Mouse (Mus musculus) intestine, embryonic 16.5 days (tissue): Measurements from ENCODE around the gene Dgka. TPM values are rescaled to one million over a fixed set of nuclear protein-coding genes. Genes with fewer than 3 reads are reported as not detected.

Source experiments
- ATAC-seq: fragments of 200-750 bp; cut with Nextera tagmentation; 2 replicates; pipeline ENCODE4 v1.8.0; 2017; ENCODE audit warnings: moderate TSS enrichment, moderate library complexity
- H3K27ac ChIP-seq: fragments of 300-500 bp; sonication (generic); 2 replicates; pipeline ENCODE4 v1.5.1; 2014; ENCODE audit warnings: mild to moderate bottlenecking, low read length
- H3K27me3 ChIP-seq: fragments of 300-500 bp; sonication (generic); replicated peaks from 2 replicates; pipeline ENCODE4 v1.6.1; 2014; ENCODE audit warnings: low read length, control low read depth, mixed read lengths; ENCODE audit not compliant: control insufficient read depth, insufficient read depth
- H3K36me3 ChIP-seq: fragments of 300-500 bp; sonication (generic); 2 replicates; pipeline ENCODE4 v1.6.1; 2014; ENCODE audit warnings: low read length, control low read depth; ENCODE audit not compliant: control insufficient read depth, insufficient read depth
- H3K4me1 ChIP-seq: fragments of 300-500 bp; sonication (generic); 2 replicates; pipeline ENCODE4 v1.6.1; 2014; ENCODE audit warnings: low read length, control low read depth, mixed read lengths; ENCODE audit not compliant: control insufficient read depth, insufficient read depth
- H3K4me2 ChIP-seq: fragments of 300-500 bp; sonication (generic); 2 replicates; pipeline ENCODE4 v1.6.1; 2014; ENCODE audit warnings: low read depth, low read length, control low read depth
- H3K4me3 ChIP-seq: fragments of 300-500 bp; sonication (generic); 2 replicates; pipeline ENCODE4 v1.5.1; 2014; ENCODE audit warnings: mild to moderate bottlenecking, low read length
- H3K9ac ChIP-seq: fragments of 300-500 bp; sonication (generic); 2 replicates; pipeline ENCODE4 v1.6.1; 2014; ENCODE audit warnings: low read depth, low read length
- H3K9me3 ChIP-seq: fragments of 300-500 bp; sonication (generic); 2 replicates; pipeline ENCODE4 v1.6.1; 2016; ENCODE audit warnings: low read length, control low read depth; ENCODE audit not compliant: control insufficient read depth
- WGBS: fragments of 180-500 bp; shearing (Covaris S2); extraction: QIAGEN DNeasy Blood & Tissue Kit; methylation state at CpG from one replicate; pipeline ENCODE4 v1.1.7; 2014; 5-methylcytosine and 5-hydroxymethylcytosine counted together
- polyA plus RNA-seq: library from polyadenylated mRNA; unstranded; fragments of >200 nt; fragmentation: Nextera tagmentation; extraction: Ambion mirVana; gene quantifications from 2 replicates; pipeline ENCODE4 v1.2.1, GENCODE M21; 2015

Gene Dgka
- polyA plus RNA-seq, 1 experiment from 2014 or later, result 7.9 TPM

DNA sequence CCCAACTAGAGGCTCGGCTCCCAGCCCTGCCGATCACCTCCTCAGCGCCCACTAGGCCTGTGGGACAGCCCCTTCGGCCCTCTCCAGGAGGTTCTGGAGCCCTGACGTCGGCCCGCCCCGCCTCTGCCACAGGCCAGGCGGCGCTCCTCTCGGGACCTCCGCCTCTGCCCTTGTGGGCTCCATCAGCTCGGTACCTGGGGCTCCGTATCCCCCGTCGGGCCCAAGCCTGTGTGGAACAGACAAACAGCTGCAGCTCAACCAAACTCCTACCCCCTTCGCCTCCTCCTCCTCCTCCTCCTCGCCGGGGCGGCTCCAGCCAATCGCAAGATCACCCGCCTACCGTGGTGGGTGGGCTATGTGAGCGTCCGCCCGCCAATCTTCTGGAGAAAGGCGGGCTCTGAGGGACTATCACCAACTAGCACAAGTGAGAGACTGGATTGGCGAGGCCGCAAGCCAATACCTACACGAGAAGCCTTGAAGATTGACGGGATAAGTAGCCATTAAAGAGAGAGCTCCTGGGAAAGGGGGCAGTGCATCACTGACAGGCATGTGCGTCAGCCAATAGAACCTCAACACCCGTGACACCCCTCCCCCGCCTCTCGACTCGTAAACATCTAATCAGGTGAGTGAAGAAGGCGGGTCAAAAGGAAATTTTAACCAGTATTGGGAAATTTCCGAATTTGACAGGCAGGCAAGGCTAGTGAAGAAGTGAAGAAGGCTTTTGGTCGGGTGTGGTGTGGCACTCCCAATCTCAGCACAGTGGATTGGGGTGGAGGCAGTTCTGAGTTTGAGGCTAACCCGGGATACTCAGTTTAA is 48.5 kb downstream of the Dgka start, which contains the start of gene Rab5b:
TSS of gene Rab5b (minus strand) at position 273 of the 816 bp plus-strand sequence.
- H3K9me3 ChIP-seq, result no peaks in the 10 kb centered on the region
- ATAC-seq, result peak; percentile 99
- H3K27me3 ChIP-seq, result no peaks in the 10 kb centered on the region
- H3K27ac ChIP-seq, result peak within 1 kb of the TSS; percentile 92
- peaks cover 3% of the 10 kb centered on the region; the same call in 1 of the 2 replicates for H3K36me3 ChIP-seq
- peak within 1 kb of the TSS; percentile 83 for H3K4me3 ChIP-seq
- under 1% methylated on average over 40 of the region's 40 CpGs for WGBS
- peaks cover 10% of the 10 kb centered on the region for H3K4me1 ChIP-seq
- peak within 1 kb of the TSS; percentile 59 for H3K4me2 ChIP-seq
- peak within 1 kb of the TSS; percentile 85 for H3K9ac ChIP-seq

DNA sequence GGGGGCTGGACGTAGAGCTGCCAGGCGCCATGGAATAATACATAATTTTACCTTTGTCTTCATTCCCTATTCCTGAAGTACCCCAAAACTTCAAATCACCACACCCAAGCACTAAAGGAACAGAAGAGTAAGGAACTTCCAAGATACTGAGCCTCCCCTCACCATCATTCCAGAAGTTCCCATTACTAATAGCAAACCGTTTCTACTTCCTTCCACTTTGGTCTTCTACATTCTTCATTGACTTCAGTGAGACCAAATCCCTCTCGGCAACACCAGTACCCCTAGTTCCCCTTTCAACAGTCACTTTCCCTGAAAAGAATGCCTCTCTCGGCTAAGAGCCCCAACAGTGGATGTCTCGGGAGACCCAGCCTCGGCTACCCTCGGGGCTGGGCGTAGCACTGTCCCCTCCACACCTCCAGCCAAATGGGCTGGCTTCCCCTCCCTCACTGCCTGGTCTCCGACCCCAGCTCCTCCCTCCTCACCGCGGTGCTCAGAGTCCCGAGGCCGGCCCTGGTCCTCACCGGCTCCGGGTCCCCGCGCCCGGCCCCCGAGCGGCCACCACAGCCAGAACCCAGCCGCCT is 49.2 kb downstream of the Dgka start:
- Histone ChIP-seq H3K4me1 (peaks cover 10% of the 10 kb centered on the region), H3K9ac (peak overlapping the region; percentile 85), H3K27ac (peak overlapping the region; percentile 92), H3K4me2 (peak overlapping the region; percentile 48), H3K36me3 (peaks cover 3% of the 10 kb centered on the region; the same call in 1 of the 2 replicates), H3K27me3 (no peaks in the 10 kb centered on the region), H3K9me3 (no peaks in the 10 kb centered on the region), H3K4me3 (peak overlapping the region; percentile 83)
- no peak for ATAC-seq
- under 1% methylated on average over 22 of the region's 22 CpGs for WGBS

DNA sequence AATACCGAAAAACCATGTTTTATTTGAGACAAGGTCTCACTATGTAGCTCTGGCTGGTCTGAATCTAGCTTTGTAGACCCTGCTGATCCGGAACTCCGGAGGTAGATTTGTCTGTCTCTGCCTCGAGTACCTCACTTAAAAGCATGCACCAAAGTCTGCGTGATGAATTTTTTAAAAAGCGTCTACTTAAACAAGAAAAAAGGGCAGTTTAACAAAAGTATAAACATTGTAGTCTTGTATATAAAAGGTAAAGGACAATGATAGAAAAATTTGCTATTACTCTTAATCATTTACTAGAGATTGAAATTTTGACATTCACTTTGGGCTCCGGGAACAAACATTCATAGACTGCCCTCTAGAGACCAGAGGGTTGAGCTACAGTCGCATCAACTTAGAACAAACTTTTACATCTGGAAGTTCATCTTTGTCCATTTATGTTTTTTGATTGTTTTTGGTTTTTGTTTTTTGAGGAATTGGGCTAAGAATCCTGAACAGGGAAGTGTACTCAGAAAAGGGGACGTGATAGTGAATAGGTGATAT is 70.1 kb downstream of the Dgka start:
- ATAC-seq, result no peak
- Histone ChIP-seq H3K9me3 (no peaks in the 10 kb centered on the region), H3K9ac (peak overlapping the region; percentile 72), H3K4me1 (peaks cover 8% of the 10 kb centered on the region), H3K4me3 (peak overlapping the region; percentile 77), H3K27ac (peak overlapping the region; percentile 57), H3K4me2 (peak overlapping the region; percentile 94), H3K27me3 (no peaks in the 10 kb centered on the region), H3K36me3 (no peaks in the 10 kb centered on the region)
- WGBS, result 2% methylated on average over 9 of the region's 9 CpGs

DNA sequence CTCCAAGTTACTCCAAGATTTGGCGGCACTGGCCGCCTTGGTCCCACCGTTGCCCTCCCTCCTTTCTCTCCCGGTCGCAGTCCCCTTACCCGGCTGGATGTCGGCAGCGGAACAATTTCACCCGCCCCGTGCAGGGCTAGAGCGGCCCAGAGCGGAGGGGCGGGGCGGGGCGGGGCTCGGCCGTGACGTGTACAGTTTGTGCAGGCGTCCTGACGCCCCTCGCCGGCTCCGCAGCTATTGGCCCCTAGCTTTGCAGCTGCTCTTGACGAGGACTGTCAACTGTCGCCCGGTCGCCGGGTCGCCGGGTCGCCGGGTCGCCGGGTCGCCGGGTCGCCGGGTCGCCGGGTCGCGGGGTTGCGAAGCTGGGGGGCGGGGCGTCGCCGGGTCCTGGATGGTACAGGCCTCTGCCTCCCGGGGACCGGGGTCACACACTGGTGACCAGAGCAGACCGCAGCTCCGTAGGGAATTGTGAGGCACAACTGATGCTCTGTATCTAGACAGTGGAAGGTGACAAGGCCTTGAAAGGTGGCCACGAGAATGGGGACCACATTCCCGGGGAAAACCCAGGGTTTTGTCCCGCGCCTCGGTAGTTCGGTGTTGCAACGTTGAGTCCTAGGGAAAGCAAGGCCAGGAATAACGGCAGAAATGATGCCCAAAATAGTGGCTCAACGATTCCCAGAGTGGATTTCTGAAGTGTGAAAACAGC is 70.7 kb downstream of the Dgka start, which contains the start of gene Suox:
TSS of gene Suox (minus strand) at position 311 of the 706 bp plus-strand sequence.
- peak; percentile 90 for ATAC-seq

DNA sequence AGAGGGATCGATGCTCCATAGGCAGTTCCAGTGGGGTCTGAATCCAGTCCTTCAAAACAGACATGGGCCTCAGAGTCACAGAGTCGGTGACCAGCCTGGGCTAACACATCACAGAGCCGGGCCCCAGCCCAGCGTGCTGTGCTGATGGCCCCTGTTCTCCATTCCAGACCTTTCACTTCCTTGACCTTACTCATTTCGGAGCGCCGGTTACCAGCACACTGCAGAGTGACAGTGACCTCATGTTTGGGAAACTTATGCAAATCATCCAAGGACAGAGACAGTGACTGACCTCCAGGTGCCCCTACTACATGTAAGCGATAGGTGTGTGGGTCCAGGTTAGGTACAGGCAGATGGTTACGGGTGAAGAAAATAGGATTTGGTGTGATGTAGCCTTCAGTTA is 73.5 kb downstream of the Dgka start:
- Histone ChIP-seq H3K4me1 (peaks cover 11% of the 10 kb centered on the region), H3K36me3 (no peaks in the 10 kb centered on the region), H3K9ac (no peak overlapping the region), H3K27ac (no peak overlapping the region), H3K4me2 (no peak overlapping the region), H3K9me3 (no peaks in the 10 kb centered on the region), H3K4me3 (no peak overlapping the region), H3K27me3 (no peaks in the 10 kb centered on the region)
- no peak for ATAC-seq
- WGBS, result 94% methylated on average over 9 of the region's 9 CpGs

More for the DNA sequence above, 70.7 kb downstream of the Dgka start, which contains the start of gene Suox:
- Histone ChIP-seq H3K4me2 (peak within 1 kb of the TSS; percentile 94), H3K4me1 (peaks cover 8% of the 10 kb centered on the region), H3K9me3 (no peaks in the 10 kb centered on the region), H3K4me3 (peak within 1 kb of the TSS; percentile 77), H3K9ac (peak within 1 kb of the TSS; percentile 72), H3K27ac (peak within 1 kb of the TSS; percentile 57), H3K36me3 (no peaks in the 10 kb centered on the region), H3K27me3 (no peaks in the 10 kb centered on the region)
- WGBS, result under 1% methylated on average over 59 of the region's 60 CpGs

Other genes with a start within 250 kb of the Dgka start
- gene Myl6b, start 246.2 kb downstream of the Dgka start, polyA plus RNA-seq, result 2.8 TPM in 2 replicates
- 24.4 and 25.7 TPM in 2 replicates for gene Esyt1, start 219.0 kb downstream of the Dgka start, polyA plus RNA-seq
- 13.3 and 13.6 TPM in 2 replicates for gene Zc3h10, start 197.1 kb downstream of the Dgka start, polyA plus RNA-seq
- gene Rpl41, start 195.6 kb downstream of the Dgka start, polyA plus RNA-seq, result 3,191 and 3,364 TPM in 2 replicates
- 171 and 196 TPM in 2 replicates for gene Pa2g4, start 178.9 kb downstream of the Dgka start, polyA plus RNA-seq
- gene Erbb3, start 155.2 kb downstream of the Dgka start, polyA plus RNA-seq, result 29.6 and 34.9 TPM in 2 replicates
- 580 and 624 TPM in 2 replicates for gene Rps26, start 118.1 kb downstream of the Dgka start, polyA plus RNA-seq
- 1.6 and 2.0 TPM in 2 replicates for gene Ikzf4, start 98.9 kb downstream of the Dgka start, polyA plus RNA-seq
- 11.8 and 13.0 TPM in 2 replicates for gene Suox, start 70.8 kb downstream of the Dgka start, polyA plus RNA-seq
- 61.6 and 64.5 TPM in 2 replicates for gene Rab5b, start 48.6 kb downstream of the Dgka start, polyA plus RNA-seq
- gene Pmel, start 40.7 kb downstream of the Dgka start, polyA plus RNA-seq, result 1.5 and 1.6 TPM in 2 replicates
- 60.4 and 65.2 TPM in 2 replicates for gene Cdk2, start 39.8 kb downstream of the Dgka start, polyA plus RNA-seq
- gene Pym1, start 3.0 kb upstream of the Dgka start, polyA plus RNA-seq, result 28.4 and 31.5 TPM in 2 replicates
- 0.66 and 0.81 TPM in 2 replicates for gene Mmp19, start 46.1 kb upstream of the Dgka start, polyA plus RNA-seq
- gene Dnajc14, start 59.2 kb upstream of the Dgka start, polyA plus RNA-seq, result 45.5 and 45.8 TPM in 2 replicates
- 11.6 and 13.4 TPM in 2 replicates for gene Tmem198b, start 59.5 kb upstream of the Dgka start, polyA plus RNA-seq
- 154 and 172 TPM in 2 replicates for gene Sarnp, start 72.5 kb upstream of the Dgka start, polyA plus RNA-seq
- gene Ormdl2, start 76.8 kb upstream of the Dgka start, polyA plus RNA-seq, result 126 and 132 TPM in 2 replicates
- 2.1 and 2.2 TPM in 2 replicates for gene Gdf11, start 146.9 kb upstream of the Dgka start, polyA plus RNA-seq
- 794 TPM in 2 replicates for gene Cd63, start 156.1 kb upstream of the Dgka start, polyA plus RNA-seq
- 18.6 and 18.8 TPM in 2 replicates for gene Rdh5, start 178.0 kb upstream of the Dgka start, polyA plus RNA-seq
- gene Bloc1s1, start 179.2 kb upstream of the Dgka start, polyA plus RNA-seq, result 208 and 220 TPM in 2 replicates
- gene Itga7, start 189.0 kb upstream of the Dgka start, polyA plus RNA-seq, result 3.3 and 3.7 TPM in 2 replicates
- 23.2 and 28.6 TPM in 2 replicates for gene Mettl7b, start 216.1 kb upstream of the Dgka start, polyA plus RNA-seq
- not detected in 2 replicates for gene Olfr9, start 244.6 kb upstream of the Dgka start, polyA plus RNA-seq